Mouse (Mus musculus): Measurements from ENCODE around the gene Vmn1r7. TPM values are rescaled to one million over a fixed set of nuclear protein-coding genes. Genes with fewer than 3 reads are reported as not detected.
"Not testable (repeated sequence)": the region's sequence is repeated elsewhere in the genome, so short reads cannot be mapped to it uniquely, and the experiment has no call there.

Gene Vmn1r7
- total RNA-seq (2017) = not detected in 2 replicates

DNA sequence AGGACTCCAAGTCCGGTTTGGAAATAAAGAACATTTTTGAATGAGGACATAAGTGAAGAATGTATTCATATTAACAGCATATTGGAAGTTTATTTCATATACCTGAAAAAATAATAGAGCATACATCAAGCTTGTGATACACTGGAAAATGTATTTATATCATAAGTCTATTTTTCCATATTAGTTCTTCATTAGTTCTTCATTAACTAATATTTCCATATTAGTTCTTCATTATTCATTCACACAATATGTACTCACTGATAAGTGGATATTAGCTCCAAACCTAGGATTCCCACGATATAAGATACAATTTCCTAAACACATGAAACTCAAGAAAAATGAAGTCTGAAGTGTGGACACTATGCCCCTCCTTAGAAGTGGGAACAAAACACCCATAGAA, at the start of gene Vmn1r7:
Gene Vmn1r7 (minus strand): TSS at position 101 of the 400 bp plus-strand sequence.
- not testable (repeated sequence) for ATAC-seq (replicated peaks; ENCODE audit: low read depth, poor library complexity, severe bottlenecking)

GRCm38 (mm10) chr6:57066487-57066886, 41.4 kb upstream of the Vmn1r7 start, which contains the start of gene Vmn1r9:
TSS of gene Vmn1r9 (plus strand) at chr6:57066787.
- ATAC-seq (replicated peaks; ENCODE audit: low read depth, poor library complexity, severe bottlenecking) = no peak

DNA sequence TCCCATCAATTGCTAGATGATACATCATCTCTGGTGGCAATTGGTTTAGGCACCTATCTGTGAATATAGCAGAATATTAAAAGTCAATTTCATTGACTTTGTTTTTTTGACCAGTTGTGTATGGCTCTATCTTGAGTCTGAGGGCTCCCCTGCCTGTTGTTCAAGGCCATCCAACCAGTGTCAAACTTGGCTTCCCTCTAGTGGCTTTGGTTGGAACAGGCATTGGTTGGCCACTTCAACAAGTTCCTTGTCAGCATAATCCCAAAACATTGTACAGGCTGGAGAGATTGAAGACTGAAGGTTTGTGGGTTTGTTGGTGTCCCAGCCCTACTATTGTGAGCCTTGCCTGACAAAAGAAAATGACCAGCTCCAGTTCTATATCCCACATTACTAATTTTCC, 38.6 kb upstream of the Vmn1r7 start:
- ATAC-seq (replicated peaks; ENCODE audit: low read depth, poor library complexity, severe bottlenecking) = peak; percentile 89

DNA sequence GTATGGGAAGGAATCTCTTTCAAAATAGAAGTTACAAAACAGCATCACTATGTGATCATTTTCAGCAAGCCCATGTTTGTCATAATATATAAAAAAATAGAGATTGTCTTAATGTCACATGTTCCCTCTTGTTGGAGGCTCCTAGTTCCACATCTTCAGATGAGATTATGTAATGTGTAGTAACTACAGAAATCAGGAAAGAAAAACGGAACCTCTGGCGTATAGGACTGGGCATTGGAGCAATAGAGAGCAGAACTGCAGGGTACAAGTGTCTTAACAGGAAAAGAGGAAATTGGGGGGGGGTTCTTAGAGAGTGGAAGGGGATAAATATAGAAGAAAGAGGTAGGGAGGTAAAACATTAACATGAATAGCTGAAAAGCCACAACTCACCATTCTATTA, 9.6 kb upstream of the Vmn1r7 start:
- ATAC-seq (replicated peaks; ENCODE audit: low read depth, poor library complexity, severe bottlenecking) = no peak

DNA sequence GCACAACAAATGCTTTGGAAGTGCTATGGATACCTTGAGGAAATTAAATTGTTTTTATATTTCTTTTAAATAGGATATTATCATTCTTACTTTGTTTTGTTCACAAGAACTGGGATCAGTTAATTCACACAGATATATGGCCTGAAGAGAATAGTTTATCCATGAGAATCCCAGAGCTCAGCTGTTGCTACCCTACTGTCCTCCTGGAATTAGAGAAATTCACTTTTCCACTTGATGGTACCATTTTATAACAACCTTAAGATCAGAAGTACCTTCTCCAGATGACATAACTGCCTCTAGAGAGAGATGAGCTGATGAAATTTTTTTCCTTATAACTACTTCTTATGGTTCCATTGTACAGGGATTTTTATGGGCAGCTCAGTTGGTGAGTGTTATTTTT, 6.9 kb upstream of the Vmn1r7 start, which contains the start of gene Vmn1r8:
Gene Vmn1r8 (plus strand): TSS at position 301 of the 400 bp plus-strand sequence.
- ATAC-seq (replicated peaks; ENCODE audit: low read depth, poor library complexity, severe bottlenecking) = no peak

- ATAC-seq (replicated peaks; ENCODE audit: low read depth, poor library complexity, severe bottlenecking) = no peak
Observed at GRCm38 (mm10) chr6:56996943-56997342, 28.2 kb downstream of the Vmn1r7 start, which contains the start of gene Vmn1r6. TSS of gene Vmn1r6 (plus strand) at chr6:56997243.

Other genes starting within 250 kb of the Vmn1r7 start
- gene Kbtbd2, start 227.5 kb downstream of the Vmn1r7 start, total RNA-seq (2017) = 46.2 and 48.8 TPM in 2 replicates
- gene Fkbp9, start 193.3 kb downstream of the Vmn1r7 start, total RNA-seq (2017) = 16.6 and 16.9 TPM in 2 replicates
- 91.8 and 99.7 TPM in 2 replicates for gene Nt5c3, start 101.4 kb downstream of the Vmn1r7 start, total RNA-seq (2017)
- gene Vmn1r4, start 101.3 kb downstream of the Vmn1r7 start, total RNA-seq (2017) = 1.4 and 1.7 TPM in 2 replicates
- not detected in 2 replicates for gene Vmn1r5, start 55.1 kb downstream of the Vmn1r7 start, total RNA-seq (2017)
- not detected in 2 replicates for gene Vmn1r6, start 28.1 kb downstream of the Vmn1r7 start, total RNA-seq (2017)
- gene Vmn1r8, start 7.0 kb upstream of the Vmn1r7 start, total RNA-seq (2017) = not detected in 2 replicates
- not detected in 2 replicates for gene Vmn1r9, start 41.5 kb upstream of the Vmn1r7 start, total RNA-seq (2017)
- gene Vmn1r10, start 84.1 kb upstream of the Vmn1r7 start, total RNA-seq (2017) = not detected in 2 replicates
- not detected in 2 replicates for gene Vmn1r11, start 108.1 kb upstream of the Vmn1r7 start, total RNA-seq (2017)
- gene Vmn1r12, start 131.6 kb upstream of the Vmn1r7 start, total RNA-seq (2017) = not detected in 2 replicates
- gene Vmn1r13, start 178.0 kb upstream of the Vmn1r7 start, total RNA-seq (2017) = not detected in 2 replicates
- not detected in 2 replicates for gene Vmn1r14, start 206.4 kb upstream of the Vmn1r7 start, total RNA-seq (2017)
- not detected in 2 replicates for gene Vmn1r15, start 232.6 kb upstream of the Vmn1r7 start, total RNA-seq (2017)

All from common myeloid progenitor, adult 5-6 weeks (primary cell).